Mouse (Mus musculus): ENCODE measurements around the gene Pdcd1lg2. TPM values are rescaled to one million over a fixed set of nuclear protein-coding genes. Genes with fewer than 3 reads are reported as not detected.

Gene Pdcd1lg2
- total RNA-seq (2023) = under 1 TPM in 1 of 2 experiments, not detected in 1; 0.29 TPM

GRCm38 (mm10) chr19:29410619-29411018, at the start of gene Pdcd1lg2:
Pdcd1lg2 (plus strand) TSS chr19:29410919.

GRCm38 (mm10) chr19:29366969-29367622, 43.6 kb upstream of the Pdcd1lg2 start, which contains the start of the genes Plgrkt and Cd274:
Plgrkt (minus strand) TSS chr19:29367390.
Cd274 (plus strand) TSS chr19:29367455.

Other genes with a start within 250 kb of the Pdcd1lg2 start
- gene Jak2, start 159.1 kb upstream of the Pdcd1lg2 start, total RNA-seq (2023) = 10 to 100 TPM; 43.0 to 47.1 TPM
- not detected for gene Insl6, start 85.6 kb upstream of the Pdcd1lg2 start, total RNA-seq (2023)
- not detected for gene Rln1, start 76.2 kb upstream of the Pdcd1lg2 start, total RNA-seq (2023)
- gene Plgrkt, start 43.5 kb upstream of the Pdcd1lg2 start, total RNA-seq (2023) = 10 to 100 TPM; 48.3 to 57.3 TPM
- 1 to 10 TPM; 5.4 to 6.5 TPM for gene Cd274, start 43.5 kb upstream of the Pdcd1lg2 start, total RNA-seq (2023)
- 10 to 100 TPM; 23.3 to 23.4 TPM for gene Ric1, start 111.4 kb downstream of the Pdcd1lg2 start, total RNA-seq (2023)
- gene Ermp1, start 237.5 kb downstream of the Pdcd1lg2 start, total RNA-seq (2023) = 10 to 100 TPM; 34.1 to 38.2 TPM